Mouse (Mus musculus): ENCODE results near the gene Gm10642. TPM values are rescaled to one million over a fixed set of nuclear protein-coding genes. Genes with fewer than 3 reads are reported as not detected.

Gene Gm10642
- 0.31 and 0.47 TPM in 2 replicates for polyA plus RNA-seq (2015; fragmentation: Nextera tagmentation; extraction: Ambion mirVana)

GRCm38 (mm10) chr9:70656130-70657007 is at the start of gene Gm10642:
Gm10642 (plus strand) TSS chr9:70656251.
- under 1% methylated on average over 61 of the region's 72 CpGs for WGBS
- Histone ChIP-seq H3K4me3 (peak within 1 kb of the TSS; percentile 81), H3K27ac (peak within 1 kb of the TSS; percentile 94), H3K9me3 (no peaks in the 10 kb centered on the region), H3K4me1 (0 out of 2 replicates have a peak, but pooled peaks cover 3% of the 10 kb centered on the region), H3K27me3 (no peaks in the 10 kb centered on the region), H3K36me3 (no peaks in the 10 kb centered on the region), H3K9ac (peak within 1 kb of the TSS; percentile 81), H3K4me2 (peak within 1 kb of the TSS; percentile 93)
- peak; percentile 50 for ATAC-seq (ENCODE audit: borderline replicate concordance, extremely low read depth, low FRiP score, low TSS enrichment)

GRCm38 (mm10) chr9:70611026-70611673 is 44.9 kb upstream of the Gm10642 start:
- WGBS = 52% methylated on average over 3 of the region's 3 CpGs
- H3K27ac ChIP-seq = no peak overlapping the region

GRCm38 (mm10) chr9:70629711-70630110 is 26.3 kb upstream of the Gm10642 start:
- no peaks in the 10 kb centered on the region for H3K9me3 ChIP-seq
- H3K9ac ChIP-seq = no peak overlapping the region
- H3K27ac ChIP-seq = no peak overlapping the region
- H3K4me2 ChIP-seq = no peak overlapping the region
- H3K4me1 ChIP-seq = no peaks in the 10 kb centered on the region
- H3K27me3 ChIP-seq = no peaks in the 10 kb centered on the region
- ATAC-seq (ENCODE audit: borderline replicate concordance, extremely low read depth, low FRiP score, low TSS enrichment) = no peak
- no peak overlapping the region for H3K4me3 ChIP-seq
- WGBS = 83% methylated on average over 2 of the region's 2 CpGs
- H3K36me3 ChIP-seq = no peaks in the 10 kb centered on the region

More at GRCm38 (mm10) chr9:70611026-70611673, 44.9 kb upstream of the Gm10642 start:
- Histone ChIP-seq H3K4me1 (0 out of 2 replicates have a peak, but pooled peaks cover 2% of the 10 kb centered on the region), H3K36me3 (peaks cover 9% of the 10 kb centered on the region), H3K4me3 (no peak overlapping the region), H3K27me3 (no peaks in the 10 kb centered on the region), H3K4me2 (no peak overlapping the region), H3K9ac (no peak overlapping the region), H3K9me3 (no peaks in the 10 kb centered on the region)
- no peak for ATAC-seq (ENCODE audit: borderline replicate concordance, extremely low read depth, low FRiP score, low TSS enrichment)

- WGBS = 11% methylated on average over 5 of the region's 5 CpGs
- peak overlapping the region; percentile 45 for H3K27ac ChIP-seq
- ATAC-seq (ENCODE audit: borderline replicate concordance, extremely low read depth, low FRiP score, low TSS enrichment) = no peak
Observed at GRCm38 (mm10) chr9:70631665-70632064, 24.4 kb upstream of the Gm10642 start.

GRCm38 (mm10) chr9:70636748-70637147 is 19.3 kb upstream of the Gm10642 start:
- Histone ChIP-seq H3K4me3 (no peak overlapping the region), H3K9me3 (no peaks in the 10 kb centered on the region), H3K27me3 (no peaks in the 10 kb centered on the region), H3K36me3 (no peaks in the 10 kb centered on the region), H3K4me2 (no peak overlapping the region), H3K4me1 (no peaks in the 10 kb centered on the region), H3K9ac (no peak overlapping the region), H3K27ac (no peak overlapping the region)
- ATAC-seq (ENCODE audit: borderline replicate concordance, extremely low read depth, low FRiP score, low TSS enrichment) = no peak
- 81% methylated on average over 2 of the region's 2 CpGs for WGBS

More at GRCm38 (mm10) chr9:70631665-70632064, 24.4 kb upstream of the Gm10642 start:
- H3K9ac ChIP-seq = no peak overlapping the region
- no peaks in the 10 kb centered on the region for H3K27me3 ChIP-seq
- no peak overlapping the region for H3K4me3 ChIP-seq
- no peak overlapping the region for H3K4me2 ChIP-seq
- no peaks in the 10 kb centered on the region for H3K36me3 ChIP-seq
- no peaks in the 10 kb centered on the region for H3K9me3 ChIP-seq
- H3K4me1 ChIP-seq = no peaks in the 10 kb centered on the region

DNA sequence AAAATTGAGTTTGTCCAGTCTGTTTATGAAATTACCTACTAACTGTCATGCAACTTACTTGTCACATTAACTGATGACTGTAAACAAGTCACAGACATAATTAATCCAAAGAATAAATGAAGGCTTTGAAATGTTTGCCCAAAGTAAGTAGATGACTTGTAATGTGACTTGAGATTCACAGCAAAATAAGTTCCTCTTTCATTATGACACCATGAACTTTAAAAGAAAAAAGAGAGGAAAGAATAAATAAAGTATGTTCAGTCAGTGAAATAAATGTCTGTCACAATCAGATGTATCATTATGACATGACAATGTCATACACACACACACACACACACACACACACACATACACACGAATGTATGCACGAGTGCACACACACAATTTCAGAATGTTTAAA is 5.8 kb upstream of the Gm10642 start:
- H3K9me3 ChIP-seq = no peaks in the 10 kb centered on the region
- H3K27ac ChIP-seq = no peak overlapping the region
- 62% methylated on average over 2 of the region's 2 CpGs for WGBS
- no peaks in the 10 kb centered on the region for H3K27me3 ChIP-seq
- no peaks in the 10 kb centered on the region for H3K4me1 ChIP-seq
- ATAC-seq (ENCODE audit: borderline replicate concordance, extremely low read depth, low FRiP score, low TSS enrichment) = no peak
- H3K36me3 ChIP-seq = no peaks in the 10 kb centered on the region
- no peak overlapping the region for H3K4me3 ChIP-seq
- H3K9ac ChIP-seq = no peak overlapping the region
- no peak overlapping the region for H3K4me2 ChIP-seq

DNA sequence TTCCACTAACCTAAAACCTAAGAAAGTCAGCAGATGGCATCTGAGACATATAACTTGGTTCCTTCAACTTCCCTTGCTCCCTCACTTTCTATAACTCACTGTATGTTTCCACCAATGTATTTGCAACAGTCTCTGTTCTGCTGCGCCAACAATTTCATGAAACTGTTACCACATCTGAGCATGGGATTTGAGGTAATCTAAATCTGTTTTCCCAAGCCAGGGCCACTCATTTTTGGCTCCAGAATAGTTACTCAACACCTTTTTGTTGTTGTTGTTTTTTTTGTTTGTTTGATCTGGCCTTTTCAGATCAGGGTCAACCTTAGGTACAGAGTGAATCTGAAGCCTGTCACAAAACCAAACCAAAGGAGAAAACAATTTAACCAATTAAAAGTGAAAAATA is 5.1 kb upstream of the Gm10642 start:
- H3K4me3 ChIP-seq = no peak overlapping the region
- no peak for ATAC-seq (ENCODE audit: borderline replicate concordance, extremely low read depth, low FRiP score, low TSS enrichment)
- no peak overlapping the region for H3K4me2 ChIP-seq

DNA sequence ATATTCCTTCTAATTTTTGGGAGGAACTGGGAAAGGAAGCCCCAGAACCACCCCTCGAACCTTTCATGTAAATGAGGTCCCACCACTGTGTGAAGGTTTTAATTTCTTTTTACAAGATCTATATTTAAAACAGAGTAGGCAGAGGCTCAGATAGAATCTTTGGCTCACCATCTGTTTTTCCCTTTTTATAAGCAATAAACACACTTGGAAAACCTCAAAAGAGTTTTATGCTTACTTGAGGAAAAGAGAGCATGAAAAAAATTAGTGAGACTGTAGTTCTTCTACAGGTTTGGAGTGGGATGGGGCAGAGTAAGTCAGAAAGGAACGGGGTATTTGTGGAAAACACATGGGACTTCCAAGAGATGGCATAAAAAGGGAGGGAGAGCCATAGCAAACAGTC is 3.8 kb upstream of the Gm10642 start:
- 63% methylated on average over 2 of the region's 2 CpGs for WGBS

More for the DNA sequence above, 5.1 kb upstream of the Gm10642 start:
- no peak overlapping the region for H3K9ac ChIP-seq
- H3K27ac ChIP-seq = no peak overlapping the region
- H3K36me3 ChIP-seq = no peaks in the 10 kb centered on the region
- H3K4me1 ChIP-seq = no peaks in the 10 kb centered on the region
- WGBS = 86% methylated on average over 1 of the region's 1 CpGs
- no peaks in the 10 kb centered on the region for H3K27me3 ChIP-seq
- no peaks in the 10 kb centered on the region for H3K9me3 ChIP-seq

DNA sequence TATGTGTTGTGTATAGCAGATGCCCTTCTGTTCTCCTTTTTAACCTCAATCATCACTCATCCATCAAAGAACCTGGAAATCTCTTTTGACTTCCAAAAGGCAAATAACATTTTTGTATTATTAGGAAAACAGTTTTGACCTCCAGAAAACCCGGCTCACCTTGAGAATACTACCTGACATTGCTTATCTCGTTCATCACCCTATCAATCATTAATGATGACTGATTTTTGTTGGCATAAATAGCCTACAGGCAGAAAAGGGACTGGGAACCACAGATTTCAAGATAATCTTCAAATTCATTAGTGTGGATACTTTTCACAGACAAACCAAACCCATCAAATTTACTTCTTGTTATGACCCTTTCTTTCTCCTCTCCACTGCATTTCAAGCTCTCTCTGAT is 2.2 kb upstream of the Gm10642 start:
- Histone ChIP-seq H3K9me3 (no peaks in the 10 kb centered on the region), H3K27ac (no peak overlapping the region), H3K9ac (no peak overlapping the region), H3K4me1 (0 out of 2 replicates have a peak, but pooled peaks cover 3% of the 10 kb centered on the region), H3K36me3 (no peaks in the 10 kb centered on the region), H3K4me3 (no peak overlapping the region), H3K4me2 (no peak overlapping the region), H3K27me3 (no peaks in the 10 kb centered on the region)
- 56% methylated on average over 2 of the region's 2 CpGs for WGBS
- ATAC-seq (ENCODE audit: borderline replicate concordance, extremely low read depth, low FRiP score, low TSS enrichment) = no peak

More for the DNA sequence above, 3.8 kb upstream of the Gm10642 start:
- no peak overlapping the region for H3K4me3 ChIP-seq
- H3K4me2 ChIP-seq = no peak overlapping the region
- H3K9me3 ChIP-seq = no peaks in the 10 kb centered on the region
- no peak for ATAC-seq (ENCODE audit: borderline replicate concordance, extremely low read depth, low FRiP score, low TSS enrichment)
- H3K36me3 ChIP-seq = no peaks in the 10 kb centered on the region
- H3K4me1 ChIP-seq = no peaks in the 10 kb centered on the region
- no peak overlapping the region for H3K27ac ChIP-seq
- no peaks in the 10 kb centered on the region for H3K27me3 ChIP-seq
- H3K9ac ChIP-seq = no peak overlapping the region

- no peak for ATAC-seq (ENCODE audit: borderline replicate concordance, extremely low read depth, low FRiP score, low TSS enrichment)
- H3K9ac ChIP-seq = no peak overlapping the region
- no peak overlapping the region for H3K4me3 ChIP-seq
- WGBS = 75% methylated on average over 4 of the region's 4 CpGs
- H3K4me2 ChIP-seq = no peak overlapping the region
- no peaks in the 10 kb centered on the region for H3K27me3 ChIP-seq
- no peaks in the 10 kb centered on the region for H3K9me3 ChIP-seq
- H3K4me1 ChIP-seq = 0 out of 2 replicates have a peak, but pooled peaks cover 3% of the 10 kb centered on the region
- no peak overlapping the region for H3K27ac ChIP-seq
- H3K36me3 ChIP-seq = no peaks in the 10 kb centered on the region
Observed at GRCm38 (mm10) chr9:70654496-70654895, 1.6 kb upstream of the Gm10642 start.

DNA sequence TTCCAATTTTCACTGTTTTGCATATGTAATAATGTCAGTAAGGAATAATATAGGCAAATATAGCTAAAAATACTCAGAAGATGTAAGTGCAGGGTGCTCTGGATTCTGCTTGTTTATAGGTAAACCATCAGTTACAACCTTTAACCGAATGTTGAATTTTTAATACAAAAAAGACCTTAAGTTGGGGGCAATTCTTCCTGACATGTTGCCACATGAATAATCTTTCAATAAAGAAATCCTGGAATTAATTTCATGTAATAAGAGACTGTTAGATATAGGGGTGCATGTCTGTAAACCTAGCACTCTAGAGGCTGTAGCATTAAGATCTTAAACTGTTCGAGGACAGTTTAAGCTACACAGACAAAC is 304 bp upstream of the Gm10642 start:
- peak overlapping the region; percentile 81 for H3K9ac ChIP-seq
- no peaks in the 10 kb centered on the region for H3K9me3 ChIP-seq
- peak overlapping the region; percentile 81 for H3K4me3 ChIP-seq
- peak overlapping the region; percentile 93 for H3K4me2 ChIP-seq
- WGBS = 30% methylated on average over 2 of the region's 2 CpGs
- H3K36me3 ChIP-seq = no peaks in the 10 kb centered on the region
- H3K4me1 ChIP-seq = 0 out of 2 replicates have a peak, but pooled peaks cover 3% of the 10 kb centered on the region
- H3K27me3 ChIP-seq = no peaks in the 10 kb centered on the region
- no peak overlapping the region for H3K27ac ChIP-seq
- no peak for ATAC-seq (ENCODE audit: borderline replicate concordance, extremely low read depth, low FRiP score, low TSS enrichment)
